In genomic region chr2:129408476-129408875, GRCm38 (mm10) we compare ENCODE assay signal across 8 mouse cellular contexts. TPM values are rescaled to one million over a fixed set of nuclear protein-coding genes. Genes with fewer than 3 reads are reported as not detected.
DNase-seq lines count a peak whose midpoint lies in the region; ATAC-seq and TF ChIP-seq lines count a peak whose summit lies in the region.

No protein-coding gene starts in this region.

- no peaks in the 10 kb centered on the region for H3K36me3 ChIP-seq in forebrain, postnatal 0 days (ENCODE audit: insufficient read depth)
- H3K36me3 ChIP-seq in megakaryocyte, embryonic 14.5 days (replicated peaks; ENCODE audit: low read length): peaks cover 10% of the 10 kb centered on the region

- ATAC-seq in cerebellum, adult (ENCODE audit: insufficient number of reproducible peaks, low FRiP score, low TSS enrichment): peak; percentile 88
- peak; percentile 87 for ATAC-seq in forebrain, postnatal 0 days

- intact Hi-C loops in heart, postnatal 36 days (cut with DNase I): loop anchor here (1.0 to 5.0 kb wide), 2 partner anchors 111 to 226 kb away; partner anchors contain the start of gene Ckap2l

- H3K27me3 ChIP-seq in forebrain, postnatal 0 days (ENCODE audit: insufficient read depth, low read length): no peaks in the 10 kb centered on the region
- no peaks in the 10 kb centered on the region for H3K27me3 ChIP-seq in megakaryocyte, embryonic 14.5 days (replicated peaks)

- H3K9me3 ChIP-seq in forebrain, postnatal 0 days (ENCODE audit: low read length): no peaks in the 10 kb centered on the region
- no peaks in the 10 kb centered on the region for H3K9me3 ChIP-seq in megakaryocyte, embryonic 14.5 days

- peak; percentile 87 for TF ChIP-seq CTCF in forebrain, postnatal 0 days (IDR thresholded peaks at IDR 0.05; ENCODE audit: low read depth)

- no peak overlapping the region for H3K27ac ChIP-seq in forebrain, postnatal 0 days (ENCODE audit: low read depth, low read length)

- no peak overlapping the region for H3K9ac ChIP-seq in forebrain, postnatal 0 days

- DNase-seq in MEL-GATA-1-ER (ENCODE audit: extremely low read depth, low read depth): peak; percentile 71
- peak; percentile 89 for DNase-seq in forebrain, postnatal 0 days
- peak; percentile 74 to 78 for DNase-seq in heart, postnatal 36 days
- DNase-seq in layer of hippocampus, postnatal 25 days (ENCODE audit: extremely low spot score in 1 of 2, low spot score in 1 of 2): peak; percentile 73 to 82
- peak; percentile 90 to 92 for DNase-seq in right cerebral cortex, adult 2 months (ENCODE audit: low spot score in 2 of 2)
- peak; percentile 67 for DNase-seq in urinary bladder, postnatal 25 days (ENCODE audit: low spot score)

- 16% methylated on average over 18 of the region's 18 CpGs for WGBS in forebrain, postnatal 0 days

- no peak overlapping the region for H3K4me2 ChIP-seq in forebrain, postnatal 0 days (ENCODE audit: low read depth)

- H3K4me3 ChIP-seq in forebrain, postnatal 0 days (ENCODE audit: low read depth, low read length): no peak overlapping the region
- peak overlapping the region; percentile 78 for H3K4me3 ChIP-seq in megakaryocyte, embryonic 14.5 days (replicated peaks)

- H3K4me1 ChIP-seq in forebrain, postnatal 0 days (ENCODE audit: insufficient read depth): no peaks in the 10 kb centered on the region
- H3K4me1 ChIP-seq in megakaryocyte, embryonic 14.5 days: peaks cover 91% of the 10 kb centered on the region

RNA-seq across cellular contexts. Expression of gene Il1b, which starts 37.5 kb away (rescaled TPM):
- 0.62 TPM in 1 of 2 replicates, not detected in the other for total RNA-seq in forebrain, postnatal 0 days (2014; rRNA removed)
- 0.14 and 0.15 TPM in 2 replicates for polyA plus RNA-seq in forebrain, postnatal 0 days (2015; fragmentation: Nextera tagmentation; extraction: Ambion mirVana)
- total RNA-seq in heart, postnatal 36 days (2021): under 1 TPM; 0.43 to 0.58 TPM
- not detected for total RNA-seq in layer of hippocampus, postnatal 25 days (2021)
- polyA plus RNA-seq in megakaryocyte, embryonic 14.5 days (2012; ENCODE audit: insufficient read depth, low replicate concordance): 2.2 and 4.8 TPM in 2 replicates
